Mouse (Mus musculus) induced T-regulatory cell, adult 2 months (primary cell): ENCODE data around the gene Otud7b.

ENCODE experiments used
- DNase-seq: peaks from one replicate; pipeline ENCODE4 v3.0.0-alpha.2; 2012; ENCODE audit warnings: low read depth

The Otud7b gene

DNA sequence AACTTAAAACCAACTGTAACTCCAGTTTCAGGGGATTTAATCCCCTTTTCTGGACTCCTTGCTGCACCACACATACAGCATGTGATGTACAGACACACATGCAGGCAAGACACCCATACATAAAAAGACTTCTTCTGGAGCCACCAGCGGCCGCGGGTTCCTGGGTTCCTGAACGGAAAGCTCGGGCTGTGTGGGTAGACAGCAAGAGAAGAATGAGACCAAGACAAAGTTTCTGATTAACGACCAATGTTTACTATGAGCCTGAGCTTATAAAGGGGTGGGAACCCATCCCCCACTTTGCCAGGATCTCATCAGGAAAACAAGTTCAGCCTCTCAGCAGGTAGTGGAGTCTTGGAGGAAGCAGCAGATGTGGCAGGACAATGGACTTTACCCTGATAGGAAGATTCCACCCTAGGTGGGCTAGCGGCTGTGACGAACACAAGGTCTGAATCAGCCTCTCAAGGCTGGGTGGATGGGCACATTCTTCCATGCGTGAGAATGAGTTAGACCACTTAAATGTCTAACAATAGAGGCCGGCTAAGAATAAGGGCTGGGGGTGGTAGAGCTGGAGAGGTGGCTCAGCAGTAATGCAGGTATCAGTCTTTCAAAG, 20.1 kb upstream of the Otud7b start:
- DNase-seq, result no peak

GRCm38 (mm10) chr3:96087219-96087618, 17.1 kb upstream of the Otud7b start:
- DNase-seq, result no peak

GRCm38 (mm10) chr3:96087801-96088200, 16.5 kb upstream of the Otud7b start:
- DNase-seq, result no peak

- peak; percentile 59 for DNase-seq
These were observed 14.3 kb upstream of the Otud7b start for GRCm38 (mm10) chr3:96089882-96090489.

GRCm38 (mm10) chr3:96091146-96091545, 13.2 kb upstream of the Otud7b start:
- DNase-seq, result peak; percentile 52

GRCm38 (mm10) chr3:96091966-96092365, 12.4 kb upstream of the Otud7b start:
- DNase-seq, result no peak

DNA sequence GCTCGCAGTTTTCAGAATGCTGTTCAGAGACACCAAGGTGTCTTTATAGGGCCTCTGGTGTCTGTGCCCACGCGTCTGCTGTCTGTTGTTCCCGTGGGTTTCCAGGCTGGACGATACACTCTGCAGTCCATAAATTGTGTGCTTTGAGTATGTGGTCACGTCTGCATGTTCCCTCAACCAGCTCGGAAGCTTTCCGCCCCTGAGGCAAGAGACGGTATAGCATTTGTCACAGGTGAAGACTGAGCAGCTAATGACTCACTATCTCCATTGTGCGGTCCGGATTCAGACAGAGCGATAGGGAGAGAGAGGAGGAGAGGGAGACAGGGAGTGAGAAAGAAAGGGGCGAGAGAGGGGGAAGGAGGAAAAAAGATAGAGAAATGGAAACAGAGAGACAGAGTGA, 10.8 kb upstream of the Otud7b start:
- peak; percentile 26 for DNase-seq

DNA sequence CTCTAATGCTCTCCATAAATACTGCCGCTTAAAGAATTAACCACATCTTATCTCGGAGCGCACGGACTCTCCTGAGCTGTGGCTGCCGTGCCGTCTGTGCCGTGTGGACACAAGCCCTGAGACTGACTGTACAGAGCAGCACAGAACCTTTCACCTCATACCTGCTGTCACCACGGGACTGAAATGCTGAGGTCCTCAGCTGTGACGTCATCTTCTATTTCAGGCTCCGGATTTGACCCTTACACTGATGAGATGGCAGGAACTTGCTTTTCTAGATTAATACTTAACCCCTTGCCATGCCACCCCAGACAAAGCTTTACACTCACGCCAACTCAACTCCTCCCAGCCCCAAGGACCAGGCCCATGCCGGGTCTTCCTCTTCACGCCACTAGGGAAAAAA, 10.1 kb upstream of the Otud7b start:
- no peak for DNase-seq

DNA sequence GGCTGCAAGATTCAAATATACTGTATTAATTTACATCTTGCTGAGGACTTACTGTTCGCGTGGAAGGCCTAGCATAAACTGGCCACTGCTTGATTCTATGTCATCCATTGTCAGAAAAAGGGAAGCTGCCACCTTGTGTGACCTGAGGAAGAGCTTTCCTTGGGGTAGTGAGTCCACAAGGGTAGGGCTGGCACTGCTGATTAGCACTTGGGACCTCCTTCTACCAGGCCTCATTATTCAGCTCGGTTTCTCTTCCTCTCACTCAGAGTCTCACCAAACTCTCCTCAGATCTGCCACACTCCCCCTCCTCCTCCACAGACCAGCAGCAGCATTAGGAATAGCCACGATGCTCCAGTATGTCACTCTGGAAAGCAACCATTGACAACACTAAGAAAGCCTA, 6.2 kb upstream of the Otud7b start:
- DNase-seq, result no peak

DNA sequence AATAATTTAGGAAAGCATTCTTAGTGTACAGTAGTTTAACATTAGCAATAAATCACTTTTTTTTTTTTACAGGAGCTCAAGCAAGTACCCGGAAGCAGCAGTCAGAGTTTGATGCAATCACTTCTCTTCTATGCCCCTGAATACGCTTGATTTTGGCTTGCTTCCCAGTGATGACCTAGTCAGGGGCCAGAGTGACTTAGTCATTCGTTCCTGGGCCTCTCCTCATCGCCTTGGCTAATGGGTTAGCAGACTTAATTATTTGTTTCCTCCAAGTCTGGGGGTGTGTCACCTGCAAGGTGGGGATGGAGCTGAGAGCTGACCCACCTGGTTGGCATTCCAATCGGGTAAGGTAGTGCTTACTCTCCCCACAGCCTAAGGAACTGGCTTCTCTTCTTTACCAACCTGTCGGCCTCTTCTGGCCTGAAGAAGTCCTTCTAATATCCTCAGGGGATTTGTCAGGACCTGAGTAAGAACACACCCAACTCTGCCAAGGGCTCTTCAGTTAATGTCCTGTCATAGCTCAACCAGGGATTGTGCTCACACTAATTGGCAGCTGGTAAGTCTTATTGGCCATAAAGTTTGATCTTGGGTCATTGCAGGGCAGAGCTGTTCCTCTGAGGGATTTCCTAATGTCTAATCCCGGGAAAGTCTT, 5.6 kb upstream of the Otud7b start:
- DNase-seq, result no peak

GRCm38 (mm10) chr3:96102100-96102872, 2.0 kb upstream of the Otud7b start:
- peak; percentile 87 for DNase-seq

DNA sequence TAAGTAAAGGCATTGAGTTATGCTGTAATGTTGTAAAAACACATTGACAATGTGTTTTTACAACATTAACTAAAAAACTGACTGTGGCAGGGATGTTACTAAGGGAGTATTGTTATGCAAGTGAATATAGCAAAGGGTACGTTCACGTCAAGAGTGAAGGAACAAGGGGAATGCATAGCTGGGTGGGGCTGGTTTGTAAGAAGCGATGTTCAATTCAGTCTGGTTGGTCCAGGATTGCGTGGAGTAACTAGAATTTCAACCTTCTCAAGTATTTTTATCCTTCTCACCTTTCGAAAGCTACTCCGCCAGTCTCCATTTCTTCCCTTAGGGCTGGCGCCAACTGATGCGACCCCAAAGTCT, 446 bp upstream of the Otud7b start:
- DNase-seq, result no peak

DNA sequence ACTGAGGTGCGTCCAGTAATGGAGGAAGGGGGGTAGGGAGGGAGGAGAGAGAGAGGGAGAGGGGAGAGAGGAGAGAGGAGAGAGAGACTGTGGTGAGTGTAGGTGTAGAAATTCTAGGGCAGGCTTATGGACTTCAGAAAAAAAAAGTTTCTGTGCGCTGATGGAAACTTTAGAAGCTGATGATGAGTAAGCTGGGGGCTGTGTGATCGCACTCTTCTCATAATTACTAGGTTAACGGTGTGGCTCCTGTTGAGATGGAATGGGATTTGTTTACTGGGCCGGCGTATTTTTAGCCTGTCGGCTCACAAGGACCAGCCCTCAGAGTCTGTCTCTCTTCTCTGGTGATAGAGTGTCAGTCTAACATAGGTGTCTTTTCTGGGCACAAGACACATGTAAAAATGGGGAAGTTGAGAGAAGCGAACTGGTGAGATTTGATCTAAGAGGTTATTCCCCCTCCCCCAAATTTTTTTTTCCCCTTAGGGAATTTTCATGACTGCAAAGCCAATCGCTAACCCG, 963 bp downstream of the Otud7b start:
- peak; percentile 65 for DNase-seq

DNA sequence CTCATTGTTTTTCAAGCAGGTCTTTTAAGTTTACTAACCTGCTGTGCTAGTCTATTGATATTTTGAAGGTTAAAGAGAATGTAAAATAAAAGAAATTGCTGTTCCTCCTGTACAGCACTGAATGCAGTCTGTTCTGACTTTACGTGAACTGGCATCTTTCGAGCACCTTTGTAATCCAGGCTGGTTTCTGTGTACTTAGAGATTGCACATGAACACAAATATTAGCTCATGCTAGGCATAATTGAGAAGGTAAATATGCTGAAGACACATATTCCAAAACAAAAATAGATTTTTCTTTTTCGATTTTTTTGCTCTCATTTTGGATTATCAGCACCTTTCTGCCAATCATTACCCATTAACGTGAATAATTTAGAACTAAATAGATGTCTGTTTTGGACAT, 1.8 kb downstream of the Otud7b start:
- DNase-seq, result peak; percentile 14

DNA sequence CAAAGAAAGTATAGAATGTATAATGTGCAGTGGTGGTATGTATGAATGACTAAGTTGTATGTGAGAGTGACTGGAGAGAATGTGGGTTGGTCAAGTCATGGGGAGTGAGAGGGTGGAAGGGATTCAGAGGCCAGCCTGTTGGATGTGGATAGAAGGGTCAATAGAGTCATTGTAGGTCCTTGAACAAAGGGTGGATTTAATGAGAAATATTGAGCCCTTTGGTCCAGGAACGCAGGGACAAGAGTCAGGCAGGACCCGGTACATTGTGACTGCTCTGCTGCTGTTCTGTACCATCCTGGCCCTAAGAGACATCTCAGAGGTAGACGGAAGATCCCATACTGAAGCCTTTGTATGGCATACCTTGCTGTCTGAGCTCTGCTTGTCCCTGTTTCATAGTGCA, 4.0 kb downstream of the Otud7b start:
- DNase-seq, result no peak

DNA sequence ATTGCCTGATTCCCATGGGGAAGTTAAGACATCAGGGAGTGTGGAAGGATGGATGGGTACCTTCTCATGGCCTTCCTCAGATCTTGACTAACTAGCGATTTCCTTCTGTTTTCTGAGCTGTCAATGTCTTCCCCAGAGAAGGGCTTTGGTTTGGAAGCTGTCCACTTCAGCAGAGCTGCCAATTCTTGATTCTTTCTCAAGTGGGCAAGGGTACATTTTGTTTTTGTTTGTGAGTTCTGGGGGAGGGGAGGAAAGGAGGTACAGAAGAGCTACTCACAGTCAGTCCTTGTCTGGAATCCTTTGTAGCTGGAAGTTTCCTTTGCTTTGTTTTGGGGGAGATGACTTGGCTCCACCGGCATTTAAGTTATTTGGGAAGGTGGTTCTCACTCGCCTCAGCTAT, 8.9 kb downstream of the Otud7b start:
- DNase-seq, result no peak

GRCm38 (mm10) chr3:96118142-96118541, 13.8 kb downstream of the Otud7b start:
- DNase-seq, result no peak

GRCm38 (mm10) chr3:96118702-96119101, 14.4 kb downstream of the Otud7b start:
- DNase-seq, result no peak

- no peak for DNase-seq
These were observed 19.9 kb downstream of the Otud7b start for GRCm38 (mm10) chr3:96124235-96124634.

- DNase-seq, result no peak
These were observed 23.8 kb downstream of the Otud7b start for GRCm38 (mm10) chr3:96128128-96128527.

GRCm38 (mm10) chr3:96132478-96132877, 28.2 kb downstream of the Otud7b start:
- DNase-seq, result no peak

GRCm38 (mm10) chr3:96133327-96133905, 29.1 kb downstream of the Otud7b start:
- no peak for DNase-seq
